Mouse (Mus musculus): ENCODE data around the gene Ccr1l1. TPM values are rescaled to one million over a fixed set of nuclear protein-coding genes. Genes with fewer than 3 reads are reported as not detected.

Gene Ccr1l1
- total and polyA plus RNA-seq, 2 experiments from 2014 or later: not detected

- DNase-seq (peak; percentile 7), ATAC-seq (no peak)
- H3K4me3 ChIP-seq (ENCODE audit: low read depth, low read length): no peak overlapping the region
- no peak overlapping the region for H3K9ac ChIP-seq
- no peaks in the 10 kb centered on the region for H3K36me3 ChIP-seq (ENCODE audit: insufficient read depth)
- H3K9me3 ChIP-seq (ENCODE audit: low read length): no peaks in the 10 kb centered on the region
- H3K4me1 ChIP-seq (ENCODE audit: insufficient read depth): no peaks in the 10 kb centered on the region
- H3K4me2 ChIP-seq (ENCODE audit: low read depth): no peak overlapping the region
- no peak overlapping the region for H3K27ac ChIP-seq (ENCODE audit: low read depth, low read length)
- TF ChIP-seq CTCF (IDR thresholded peaks at IDR 0.05; ENCODE audit: low read depth): no peak
- WGBS: 68% methylated on average over 4 of the region's 4 CpGs
- H3K27me3 ChIP-seq (ENCODE audit: insufficient read depth, low read length): no peaks in the 10 kb centered on the region
Observed at GRCm38 (mm10) chr9:123929936-123930335, 48.3 kb downstream of the Ccr1l1 start.

- peak; percentile 21; the same call in 1 of the 2 replicates for TF ChIP-seq CTCF (IDR thresholded peaks at IDR 0.05; ENCODE audit: low read depth)
- Histone ChIP-seq H3K27me3 (ENCODE audit: insufficient read depth, low read length) (no peaks in the 10 kb centered on the region), H3K36me3 (ENCODE audit: insufficient read depth) (no peaks in the 10 kb centered on the region), H3K27ac (ENCODE audit: low read depth, low read length) (no peak overlapping the region), H3K4me2 (ENCODE audit: low read depth) (no peak overlapping the region), H3K4me3 (ENCODE audit: low read depth, low read length) (no peak overlapping the region), H3K9me3 (ENCODE audit: low read length) (no peaks in the 10 kb centered on the region), H3K9ac (no peak overlapping the region), H3K4me1 (ENCODE audit: insufficient read depth) (no peaks in the 10 kb centered on the region)
- 47% methylated on average over 8 of the region's 8 CpGs for WGBS
- ATAC-seq (no peak), DNase-seq (no peak)
Observed at GRCm38 (mm10) chr9:123928759-123929246, 49.4 kb downstream of the Ccr1l1 start.

GRCm38 (mm10) chr9:123928118-123928758, 50.0 kb downstream of the Ccr1l1 start:
- no peak overlapping the region for H3K27ac ChIP-seq (ENCODE audit: low read depth, low read length)
- DNase-seq: no peak
- ATAC-seq: no peak
- no peaks in the 10 kb centered on the region for H3K9me3 ChIP-seq (ENCODE audit: low read length)
- H3K27me3 ChIP-seq (ENCODE audit: insufficient read depth, low read length): no peaks in the 10 kb centered on the region
- H3K4me2 ChIP-seq (ENCODE audit: low read depth): no peak overlapping the region
- no peak overlapping the region for H3K4me3 ChIP-seq (ENCODE audit: low read depth, low read length)
- H3K9ac ChIP-seq: no peak overlapping the region
- WGBS: 78% methylated on average over 12 of the region's 12 CpGs
- no peaks in the 10 kb centered on the region for H3K36me3 ChIP-seq (ENCODE audit: insufficient read depth)
- no peaks in the 10 kb centered on the region for H3K4me1 ChIP-seq (ENCODE audit: insufficient read depth)
- no peak for TF ChIP-seq CTCF (IDR thresholded peaks at IDR 0.05; ENCODE audit: low read depth)

GRCm38 (mm10) chr9:123927281-123927960, 50.8 kb downstream of the Ccr1l1 start:
- TF ChIP-seq CTCF (IDR thresholded peaks at IDR 0.05; ENCODE audit: low read depth): no peak

More at GRCm38 (mm10) chr9:123927281-123927960, 50.8 kb downstream of the Ccr1l1 start:
- WGBS: 61% methylated on average over 16 of the region's 16 CpGs
- H3K27ac ChIP-seq (ENCODE audit: low read depth, low read length): no peak overlapping the region
- DNase-seq (no peak), ATAC-seq (no peak)
- H3K27me3 ChIP-seq (ENCODE audit: insufficient read depth, low read length): no peaks in the 10 kb centered on the region
- H3K4me1 ChIP-seq (ENCODE audit: insufficient read depth): no peaks in the 10 kb centered on the region
- H3K4me2 ChIP-seq (ENCODE audit: low read depth): no peak overlapping the region
- H3K9me3 ChIP-seq (ENCODE audit: low read length): no peaks in the 10 kb centered on the region
- H3K4me3 ChIP-seq (ENCODE audit: low read depth, low read length): no peak overlapping the region
- no peaks in the 10 kb centered on the region for H3K36me3 ChIP-seq (ENCODE audit: insufficient read depth)
- no peak overlapping the region for H3K9ac ChIP-seq

Other genes starting within 250 kb of the Ccr1l1 start
- not detected in 2 replicates for gene Cxcr6, start 171.9 kb downstream of the Ccr1l1 start, total RNA-seq (2014; rRNA removed)
- gene Cxcr6, start 171.9 kb downstream of the Ccr1l1 start, polyA plus RNA-seq (2015; fragmentation: Nextera tagmentation; extraction: Ambion mirVana): not detected in 2 replicates
- 11.1 and 17.8 TPM in 2 replicates for gene Fyco1, start 126.5 kb downstream of the Ccr1l1 start, total RNA-seq (2014; rRNA removed)
- 2.7 and 7.6 TPM in 2 replicates for gene Fyco1, start 126.5 kb downstream of the Ccr1l1 start, polyA plus RNA-seq (2015; fragmentation: Nextera tagmentation; extraction: Ambion mirVana)
- not detected in 2 replicates for gene Xcr1, start 116.4 kb downstream of the Ccr1l1 start, total RNA-seq (2014; rRNA removed)
- 0.06 and 0.14 TPM in 2 replicates for gene Xcr1, start 116.4 kb downstream of the Ccr1l1 start, polyA plus RNA-seq (2015; fragmentation: Nextera tagmentation; extraction: Ambion mirVana)
- gene Ccr1, start 9.7 kb downstream of the Ccr1l1 start, total RNA-seq (2014; rRNA removed): 0.38 and 1.1 TPM in 2 replicates
- 0.76 and 0.77 TPM in 2 replicates for gene Ccr1, start 9.7 kb downstream of the Ccr1l1 start, polyA plus RNA-seq (2015; fragmentation: Nextera tagmentation; extraction: Ambion mirVana)
- 0.05 TPM in 1 of 2 replicates, not detected in the other for gene Ccr3, start 43.6 kb upstream of the Ccr1l1 start, total RNA-seq (2014; rRNA removed)
- gene Ccr3, start 43.6 kb upstream of the Ccr1l1 start, polyA plus RNA-seq (2015; fragmentation: Nextera tagmentation; extraction: Ambion mirVana): not detected in 2 replicates
- gene Ccr2, start 123.5 kb upstream of the Ccr1l1 start, total RNA-seq (2014; rRNA removed): 0.10 TPM in 1 of 2 replicates, not detected in the other
- gene Ccr2, start 123.5 kb upstream of the Ccr1l1 start, polyA plus RNA-seq (2015; fragmentation: Nextera tagmentation; extraction: Ambion mirVana): 0.07 and 0.08 TPM in 2 replicates
- gene Ccr5, start 143.1 kb upstream of the Ccr1l1 start, total RNA-seq (2014; rRNA removed): 0.23 and 4.1 TPM in 2 replicates
- 0.30 and 1.2 TPM in 2 replicates for gene Ccr5, start 143.1 kb upstream of the Ccr1l1 start, polyA plus RNA-seq (2015; fragmentation: Nextera tagmentation; extraction: Ambion mirVana)

Data from forebrain, postnatal 0 days (tissue).